Mouse (Mus musculus): ENCODE data around the gene Apom. TPM values are rescaled to one million over a fixed set of nuclear protein-coding genes. Genes with fewer than 3 reads are reported as not detected.

The Apom gene
- polyA plus RNA-seq, 1 experiment = 0.55 TPM

- peaks cover 9% of the 10 kb centered on the region for H3K4me1 ChIP-seq (replicated peaks; ENCODE audit: control insufficient read depth, insufficient read depth, low read length)
- no peak overlapping the region for H3K4me3 ChIP-seq (ENCODE audit: control insufficient read depth, insufficient read depth, low read length)
- DNase-seq = no peak
- no peaks in the 10 kb centered on the region; the same call in 1 of the 2 replicates for H3K27me3 ChIP-seq (ENCODE audit: control insufficient read depth, insufficient read depth, low read length)
- WGBS = 48% methylated on average over 2 of the region's 2 CpGs
- peaks cover 7% of the 10 kb centered on the region; the same call in 1 of the 2 replicates for H3K36me3 ChIP-seq (ENCODE audit: control insufficient read depth, insufficient read depth, low read length)
- no peak overlapping the region for H3K27ac ChIP-seq (ENCODE audit: control insufficient read depth, insufficient read depth, low read length)
- TF ChIP-seq CTCF (IDR thresholded peaks at IDR 0.05; ENCODE audit: borderline replicate concordance, control insufficient read depth, extremely low read depth, insufficient read depth, low read length, poor library complexity) (no peak), POLR2A (IDR thresholded peaks at IDR 0.05; ENCODE audit: control insufficient read depth, extremely low read depth, insufficient read depth, low read length, poor library complexity) (no peak)
These were observed 43.7 kb downstream of the Apom start for GRCm38 (mm10) chr17:35088151-35088550.

DNA sequence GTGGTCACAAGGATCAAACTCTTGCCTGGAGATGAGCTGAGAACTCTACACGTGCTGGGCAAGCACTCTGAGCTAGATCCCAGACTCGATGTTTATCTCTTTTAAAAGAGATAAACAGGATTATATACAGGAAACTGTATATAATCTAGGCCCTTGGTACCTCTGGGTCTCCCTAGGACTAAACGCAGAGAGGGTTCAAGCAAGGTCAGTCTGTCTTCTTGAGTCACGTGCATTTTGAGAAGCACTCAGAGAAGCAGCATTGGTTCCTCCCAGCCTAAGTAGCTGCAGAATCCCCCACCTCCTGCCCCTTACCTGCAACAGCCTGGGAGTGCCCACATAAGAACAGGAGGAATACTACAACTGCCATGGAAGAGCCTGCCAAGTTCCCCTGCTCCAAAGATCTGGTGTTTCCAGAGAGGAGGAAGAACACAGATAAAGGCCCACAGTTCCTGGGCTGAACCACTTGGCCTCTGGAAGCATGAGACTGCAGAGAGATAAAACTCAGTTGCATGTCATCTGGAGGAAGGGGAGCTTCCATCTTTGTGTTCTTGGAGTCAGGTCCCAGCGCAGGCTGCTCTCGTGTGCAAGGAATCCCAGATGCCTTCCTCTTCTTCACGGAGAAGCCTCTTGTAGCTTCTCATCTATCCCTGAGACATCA lies 46.5 kb downstream of the Apom start, which contains the start of gene Ly6g6f:
Gene Ly6g6f, minus strand, starts transcription at position 403 of the 658 bp plus-strand sequence.
- TF ChIP-seq POLR2A (IDR thresholded peaks at IDR 0.05; ENCODE audit: control insufficient read depth, extremely low read depth, insufficient read depth, low read length, poor library complexity) = no peak
- no peak for TF ChIP-seq CTCF (IDR thresholded peaks at IDR 0.05; ENCODE audit: borderline replicate concordance, control insufficient read depth, extremely low read depth, insufficient read depth, low read length, poor library complexity)
- no peaks in the 10 kb centered on the region for H3K36me3 ChIP-seq (ENCODE audit: control insufficient read depth, insufficient read depth, low read length)
- no peak within 1 kb of the TSS for H3K4me3 ChIP-seq (ENCODE audit: control insufficient read depth, insufficient read depth, low read length)
- DNase-seq = no peak
- no peak within 1 kb of the TSS for H3K27ac ChIP-seq (ENCODE audit: control insufficient read depth, insufficient read depth, low read length)
- peaks cover 4% of the 10 kb centered on the region for H3K4me1 ChIP-seq (replicated peaks; ENCODE audit: control insufficient read depth, insufficient read depth, low read length)
- WGBS = 88% methylated on average over 7 of the region's 7 CpGs
- H3K27me3 ChIP-seq (ENCODE audit: control insufficient read depth, insufficient read depth, low read length) = no peaks in the 10 kb centered on the region; the same call in 1 of the 2 replicates

- Histone ChIP-seq H3K4me1 (replicated peaks; ENCODE audit: control insufficient read depth, insufficient read depth, low read length) (peaks cover 6% of the 10 kb centered on the region; the same call in 1 of the 2 replicates), H3K27ac (ENCODE audit: control insufficient read depth, insufficient read depth, low read length) (no peak overlapping the region), H3K4me3 (ENCODE audit: control insufficient read depth, insufficient read depth, low read length) (no peak overlapping the region), H3K27me3 (ENCODE audit: control insufficient read depth, insufficient read depth, low read length) (no peaks in the 10 kb centered on the region; the same call in 1 of the 2 replicates), H3K36me3 (ENCODE audit: control insufficient read depth, insufficient read depth, low read length) (no peaks in the 10 kb centered on the region)
- DNase-seq = no peak
- no peak for TF ChIP-seq POLR2A (IDR thresholded peaks at IDR 0.05; ENCODE audit: control insufficient read depth, extremely low read depth, insufficient read depth, low read length, poor library complexity)
- TF ChIP-seq CTCF (IDR thresholded peaks at IDR 0.05; ENCODE audit: borderline replicate concordance, control insufficient read depth, extremely low read depth, insufficient read depth, low read length, poor library complexity) = no peak
- WGBS = 67% methylated on average over 3 of the region's 3 CpGs
These were observed 47.8 kb downstream of the Apom start for GRCm38 (mm10) chr17:35083929-35084497.

DNA sequence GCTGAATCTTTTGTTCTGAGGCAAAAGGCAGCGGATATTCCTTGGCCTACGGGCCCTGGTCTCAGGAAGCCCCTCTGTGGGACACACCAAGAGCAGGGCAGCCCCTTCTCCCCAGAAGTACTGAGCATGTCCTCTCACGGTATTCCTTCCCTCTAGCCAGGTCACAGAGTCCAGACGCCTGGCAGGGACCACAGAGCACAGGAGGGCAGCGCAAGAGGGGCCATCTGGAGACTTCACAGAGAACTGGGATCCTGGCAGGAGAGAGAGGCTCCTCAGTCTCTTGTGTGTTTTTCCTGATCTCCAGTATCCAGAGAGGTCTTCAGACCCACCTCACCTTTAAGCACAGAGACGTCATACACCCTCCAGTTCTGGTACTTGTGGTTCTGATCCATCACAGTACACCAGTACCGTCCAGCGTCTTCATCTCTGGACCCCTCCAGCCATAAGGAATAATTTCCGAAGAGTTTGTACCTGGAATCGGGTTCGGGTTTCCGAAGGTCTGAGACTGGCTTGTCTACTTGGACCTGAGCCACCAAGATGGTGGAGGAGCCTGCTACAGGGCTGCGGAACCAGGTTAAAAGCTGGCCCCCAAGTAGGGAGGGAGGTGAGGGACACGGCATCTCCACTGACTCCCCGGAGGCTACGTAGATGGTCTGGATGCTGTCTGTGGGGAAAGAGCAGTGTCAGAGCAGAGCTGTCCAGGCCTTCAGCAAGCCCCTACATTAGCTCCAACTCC lies 48.8 kb downstream of the Apom start:
- 93% methylated on average over 16 of the region's 16 CpGs for WGBS
- Histone ChIP-seq H3K4me1 (replicated peaks; ENCODE audit: control insufficient read depth, insufficient read depth, low read length) (peaks cover 9% of the 10 kb centered on the region; the same call in 1 of the 2 replicates), H3K4me3 (ENCODE audit: control insufficient read depth, insufficient read depth, low read length) (no peak overlapping the region), H3K27ac (ENCODE audit: control insufficient read depth, insufficient read depth, low read length) (no peak overlapping the region), H3K27me3 (ENCODE audit: control insufficient read depth, insufficient read depth, low read length) (no peaks in the 10 kb centered on the region; the same call in 1 of the 2 replicates), H3K36me3 (ENCODE audit: control insufficient read depth, insufficient read depth, low read length) (no peaks in the 10 kb centered on the region)
- TF ChIP-seq POLR2A (IDR thresholded peaks at IDR 0.05; ENCODE audit: control insufficient read depth, extremely low read depth, insufficient read depth, low read length, poor library complexity) = no peak
- no peak for TF ChIP-seq CTCF (IDR thresholded peaks at IDR 0.05; ENCODE audit: borderline replicate concordance, control insufficient read depth, extremely low read depth, insufficient read depth, low read length, poor library complexity)
- no peak for DNase-seq

DNA sequence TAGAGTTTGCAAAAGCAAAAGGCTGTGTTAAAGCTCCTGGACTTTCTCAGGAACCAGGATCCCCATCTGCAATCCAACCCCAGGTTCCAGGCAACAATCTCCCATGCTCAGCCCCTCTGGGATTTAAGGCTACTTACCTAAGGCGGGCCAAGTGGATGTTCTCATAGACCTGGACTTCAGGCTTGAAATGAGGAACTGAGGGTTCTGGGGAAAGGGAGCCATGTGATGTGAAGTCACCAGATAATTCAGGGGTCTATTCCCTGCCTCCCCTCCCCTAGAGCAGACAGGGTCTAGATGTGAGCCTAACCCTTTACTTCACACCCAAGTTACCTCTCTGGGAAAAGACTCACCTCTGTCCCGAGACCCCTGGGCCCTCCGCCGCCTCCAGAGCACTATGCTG lies 51.1 kb downstream of the Apom start:
- WGBS = 97% methylated on average over 4 of the region's 4 CpGs
- no peak for TF ChIP-seq CTCF (IDR thresholded peaks at IDR 0.05; ENCODE audit: borderline replicate concordance, control insufficient read depth, extremely low read depth, insufficient read depth, low read length, poor library complexity)
- no peak for TF ChIP-seq POLR2A (IDR thresholded peaks at IDR 0.05; ENCODE audit: control insufficient read depth, extremely low read depth, insufficient read depth, low read length, poor library complexity)
- H3K4me3 ChIP-seq (ENCODE audit: control insufficient read depth, insufficient read depth, low read length) = no peak overlapping the region
- no peak for DNase-seq
- peaks cover 17% of the 10 kb centered on the region; the same call in 1 of the 2 replicates for H3K4me1 ChIP-seq (replicated peaks; ENCODE audit: control insufficient read depth, insufficient read depth, low read length)
- H3K27me3 ChIP-seq (ENCODE audit: control insufficient read depth, insufficient read depth, low read length) = no peaks in the 10 kb centered on the region; the same call in 1 of the 2 replicates
- H3K27ac ChIP-seq (ENCODE audit: control insufficient read depth, insufficient read depth, low read length) = no peak overlapping the region
- no peaks in the 10 kb centered on the region for H3K36me3 ChIP-seq (ENCODE audit: control insufficient read depth, insufficient read depth, low read length)

- no peak overlapping the region for H3K27ac ChIP-seq (ENCODE audit: control insufficient read depth, insufficient read depth, low read length)
- WGBS = 77% methylated on average over 6 of the region's 6 CpGs
- no peaks in the 10 kb centered on the region for H3K36me3 ChIP-seq (ENCODE audit: control insufficient read depth, insufficient read depth, low read length)
- H3K4me1 ChIP-seq (replicated peaks; ENCODE audit: control insufficient read depth, insufficient read depth, low read length) = peaks cover 17% of the 10 kb centered on the region; the same call in 1 of the 2 replicates
- TF ChIP-seq POLR2A (IDR thresholded peaks at IDR 0.05; ENCODE audit: control insufficient read depth, extremely low read depth, insufficient read depth, low read length, poor library complexity) (no peak), CTCF (IDR thresholded peaks at IDR 0.05; ENCODE audit: borderline replicate concordance, control insufficient read depth, extremely low read depth, insufficient read depth, low read length, poor library complexity) (no peak)
- no peak overlapping the region for H3K4me3 ChIP-seq (ENCODE audit: control insufficient read depth, insufficient read depth, low read length)
- DNase-seq = no peak
- H3K27me3 ChIP-seq (ENCODE audit: control insufficient read depth, insufficient read depth, low read length) = no peaks in the 10 kb centered on the region; the same call in 1 of the 2 replicates
These were observed 51.6 kb downstream of the Apom start for GRCm38 (mm10) chr17:35080248-35080647.
